13 mouse cellular contexts compared by ENCODE assay signal in the genomic region with DNA sequence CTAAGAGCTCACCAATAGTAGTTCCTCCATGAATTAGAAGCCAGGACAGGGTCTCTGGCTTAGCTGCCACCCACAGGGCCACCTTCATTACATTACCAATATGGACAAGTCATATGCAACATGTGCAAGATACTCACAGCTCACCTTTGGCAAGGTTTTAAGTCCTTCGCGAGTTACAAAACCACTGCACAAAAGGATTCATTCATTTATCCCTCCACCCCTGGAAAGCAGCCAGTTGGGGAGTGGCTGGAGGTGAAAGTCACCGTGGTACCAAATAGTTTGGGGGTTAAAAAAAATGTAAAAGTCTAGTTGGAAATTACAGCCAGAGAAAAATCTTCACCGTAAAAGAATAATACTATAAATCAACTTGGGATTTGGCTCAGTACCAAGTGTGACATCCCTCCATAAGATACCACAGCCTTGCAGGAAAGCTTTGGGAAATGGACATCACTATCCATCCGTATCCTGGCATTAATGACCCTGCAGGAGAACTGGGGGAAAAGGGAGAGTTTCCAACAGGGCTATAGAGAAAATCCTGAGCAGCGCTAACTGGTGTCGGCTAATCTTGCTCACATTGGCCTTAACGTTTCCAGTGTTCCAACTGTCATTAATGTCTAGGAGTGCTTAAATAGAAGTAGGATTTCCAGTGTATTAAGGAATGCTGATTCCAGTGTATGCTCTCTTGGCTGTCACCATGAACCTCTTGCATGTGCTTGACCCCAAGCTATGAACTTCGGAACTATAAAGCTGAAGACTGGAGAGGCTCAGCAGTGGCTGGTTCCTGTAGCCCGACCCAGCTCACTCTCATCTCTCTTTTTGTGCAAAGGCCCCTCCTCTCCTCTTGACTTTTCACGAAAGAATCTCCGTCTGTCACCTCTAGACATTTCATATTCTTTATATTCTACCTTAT.
"Had no signal": no experiment of that assay in that cellular context is flagged by ENCODE, and none has a peak within 500 bp of the region (broad histone marks: within the 10 kb centered on the region; RNA-seq: fewer than 3 reads in every experiment).

No protein-coding gene starts in this region.

- H3K9ac ChIP-seq: limb, embryonic 12.5 days; liver, embryonic 13.5 days; liver, postnatal 0 days; neural tube, embryonic 12.5 days had no signal

- H3K4me3 ChIP-seq: limb, embryonic 12.5 days; liver, embryonic 13.5 days; neural tube, embryonic 12.5 days had no signal

- H3K4me1 ChIP-seq: liver, embryonic 13.5 days; neural tube, embryonic 12.5 days had no signal

- H3K4me2 ChIP-seq: limb, embryonic 12.5 days; liver, embryonic 13.5 days; neural tube, embryonic 12.5 days had no signal

- H3K27ac ChIP-seq: limb, embryonic 12.5 days; liver, embryonic 13.5 days; neural tube, embryonic 12.5 days had no signal

- H3K9me3 ChIP-seq: limb, embryonic 12.5 days; liver, embryonic 13.5 days; neural tube, embryonic 12.5 days had no signal

- ATAC-seq: liver, postnatal 0 days had no signal

- H3K27me3 ChIP-seq: limb, embryonic 12.5 days; liver, embryonic 13.5 days; neural tube, embryonic 12.5 days had no signal

- DNase-seq: kidney, adult 9 months; kidney, postnatal 14 days; liver; liver, embryonic 13.5 days; liver, postnatal 0 days; lung, postnatal 36 days; midbrain, embryonic 14.5 days; right cerebral cortex, postnatal 4 days; spleen, adult 18-20 months; thymus, adult 18-20 months; thymus, postnatal 14 days had no signal

- H3K36me3 ChIP-seq: liver, embryonic 13.5 days; neural tube, embryonic 12.5 days had no signal
